Mouse (Mus musculus): ENCODE data around the gene Trim8.

DNA sequence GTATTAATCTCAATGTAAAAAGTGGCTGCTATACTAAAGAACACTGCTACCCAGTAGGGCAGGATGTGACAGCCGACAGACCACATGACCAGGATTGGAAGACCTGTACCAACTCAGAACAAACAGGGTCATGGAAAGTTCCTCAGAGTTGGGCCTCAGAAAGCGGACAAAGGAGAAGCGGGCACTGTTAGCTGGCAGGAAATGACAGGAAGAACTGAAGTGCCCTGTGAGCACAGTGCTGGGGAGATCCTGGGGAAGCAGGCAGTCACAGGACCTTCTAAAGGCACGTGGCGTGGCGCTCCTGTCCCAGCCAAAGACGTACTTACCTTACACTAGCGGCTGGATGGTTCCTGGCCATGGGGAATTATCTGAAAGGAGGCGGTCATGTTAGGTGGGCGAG, 9.8 kb downstream of the Trim8 start:
- TF ChIP-seq POLR2A (IDR thresholded peaks at IDR 0.05; ENCODE audit: borderline replicate concordance, extremely low read depth, low read depth, low read length) (no peak), CTCF (IDR thresholded peaks at IDR 0.05; ENCODE audit: insufficient read depth, low read length) (no peak)
